17 mouse cellular contexts compared by ENCODE assay signal in the genomic region with DNA sequence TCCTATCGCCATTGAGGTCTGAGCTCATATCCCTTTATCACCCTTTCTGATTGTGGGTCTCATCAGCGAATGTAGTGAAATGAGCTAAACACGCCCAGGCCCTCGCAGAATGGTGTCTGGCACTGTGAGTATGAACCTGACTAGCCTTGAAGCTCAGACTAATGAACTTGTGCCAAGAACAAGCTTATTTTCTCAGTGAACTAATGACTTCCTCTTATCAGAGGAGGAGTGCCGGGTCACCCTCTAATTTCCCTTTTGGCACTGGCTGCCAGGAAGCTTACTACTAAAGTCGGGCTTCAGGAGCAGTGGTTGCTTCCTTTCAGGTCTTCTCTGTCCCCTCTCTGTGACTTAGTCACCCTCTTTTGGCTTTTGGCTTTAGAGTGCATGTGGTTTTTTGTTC. TPM values are rescaled to one million over a fixed set of nuclear protein-coding genes. Genes with fewer than 3 reads are reported as not detected.
DNase-seq lines count a peak whose midpoint lies in the region; ATAC-seq and TF ChIP-seq lines count a peak whose summit lies in the region.
"Had no signal": no experiment of that assay in that cellular context is flagged by ENCODE, and none has a peak within 500 bp of the region (broad histone marks: within the 10 kb centered on the region; RNA-seq: fewer than 3 reads in every experiment).

No protein-coding gene starts in this region.

- DNase-seq in kidney, adult 2 months, result peak; percentile 60
- DNase-seq in MEL (ENCODE audit: low read depth, low spot score), result peak; percentile 73
- peak; percentile 43 for DNase-seq in heart, postnatal 4 days
- peak; percentile 50 for DNase-seq in lung, postnatal 14 days
- DNase-seq in adrenal gland, postnatal 10 days, result no peak
- DNase-seq: adrenal gland, postnatal 14 days; layer of hippocampus, postnatal 36 days; right cerebral cortex, postnatal 25 days had no signal

- TF ChIP-seq RAD21 in MEL (IDR thresholded peaks at IDR 0.05; ENCODE audit: low read depth, low read length), result no peak

- no peak overlapping the region for H3K27ac ChIP-seq in kidney, adult 2 months (ENCODE audit: insufficient read depth, low read depth, low read length)
- H3K27ac ChIP-seq in kidney, embryonic 14.5 days (ENCODE audit: low read depth, low read length), result no peak overlapping the region
- no peak overlapping the region for H3K27ac ChIP-seq in MEL (ENCODE audit: control insufficient read depth, low read depth, low read length)
- H3K27ac ChIP-seq: midbrain, embryonic 12.5 days; stomach, postnatal 0 days had no signal

- H3K79me2 ChIP-seq in MEL (ENCODE audit: control insufficient read depth, insufficient read depth, low read length, poor library complexity), result no peaks in the 10 kb centered on the region

- H3K9me3 ChIP-seq in kidney, embryonic 14.5 days (ENCODE audit: control insufficient read depth, low read length), result no peaks in the 10 kb centered on the region
- no peaks in the 10 kb centered on the region for H3K9me3 ChIP-seq in MEL (replicated peaks; ENCODE audit: insufficient read depth, low read length)
- H3K9me3 ChIP-seq: G1E; midbrain, embryonic 12.5 days had no signal

- no peak overlapping the region for H3K4me2 ChIP-seq in kidney, embryonic 14.5 days (replicated peaks; ENCODE audit: low read depth, low read length)
- H3K4me2 ChIP-seq: liver, embryonic 11.5 days; midbrain, embryonic 12.5 days had no signal

- WGBS in kidney, adult 2 months, result 57% methylated on average over 6 of the region's 6 CpGs
- WGBS in kidney, embryonic 14.5 days, result 76% methylated on average over 6 of the region's 6 CpGs

- peak in 1 of 2 experiments; percentile 9; a peak in 1 of 4 replicates for TF ChIP-seq EP300 in MEL (IDR thresholded peaks at IDR 0.05; ENCODE audit: low read depth in 1 of 2, low read length in 2 of 2)

- no peak for TF ChIP-seq CTCF in kidney, adult 2 months (conservative IDR thresholded peaks at IDR 0.05; ENCODE audit: insufficient read depth, insufficient read length, low read depth, low read length)
- no peak for TF ChIP-seq CTCF in MEL (IDR thresholded peaks at IDR 0.05 in 2 of 3, conservative IDR thresholded peaks at IDR 0.05 in 1 of 3; ENCODE audit: control insufficient read depth in 1 of 3, insufficient read depth in 1 of 3, low read depth in 2 of 3, low read length in 3 of 3, poor library complexity in 1 of 3, severe bottlenecking in 1 of 3)

- no peak overlapping the region for H3K9ac ChIP-seq in kidney, embryonic 14.5 days (ENCODE audit: low read depth, low read length)
- no peak overlapping the region for H3K9ac ChIP-seq in MEL (ENCODE audit: control insufficient read depth, low read depth, low read length, poor library complexity, severe bottlenecking)
- H3K9ac ChIP-seq: midbrain, embryonic 12.5 days had no signal

- no peak for TF ChIP-seq POLR2A in kidney, adult 2 months (IDR thresholded peaks at IDR 0.05; ENCODE audit: low read depth, low read length)
- no peak for TF ChIP-seq POLR2A in MEL (IDR thresholded peaks at IDR 0.05; ENCODE audit: control insufficient read depth in 1 of 2, insufficient read depth in 1 of 2, low read depth in 1 of 2, low read length in 2 of 2, poor library complexity in 1 of 2)

- ATAC-seq in kidney, embryonic 14.5 days (ENCODE audit: low FRiP score, low TSS enrichment), result no peak
- no peak for ATAC-seq in frontal cortex, adult (ENCODE audit: low TSS enrichment)
- ATAC-seq: CD4-positive, CD25-positive, alpha-beta regulatory T cell, adult 4 months; forebrain, embryonic 14.5 days had no signal

- no peaks in the 10 kb centered on the region for H3K4me1 ChIP-seq in kidney, adult 2 months (ENCODE audit: control insufficient read depth, insufficient read depth, low read length)
- H3K4me1 ChIP-seq in kidney, embryonic 14.5 days (ENCODE audit: control insufficient read depth, insufficient read depth, low read length), result no peaks in the 10 kb centered on the region
- peaks cover 0 to 3% of the 10 kb centered on the region in 2 experiments; a peak in 1 of 4 replicates for H3K4me1 ChIP-seq in MEL (ENCODE audit: control insufficient read depth in 1 of 2, insufficient read depth in 2 of 2, low read length in 2 of 2)
- H3K4me1 ChIP-seq: midbrain, embryonic 12.5 days had no signal

- no peaks in the 10 kb centered on the region for H3K36me3 ChIP-seq in kidney, adult 2 months (ENCODE audit: control insufficient read depth, insufficient read depth, low read length)
- no peaks in the 10 kb centered on the region for H3K36me3 ChIP-seq in kidney, embryonic 14.5 days (ENCODE audit: control insufficient read depth, insufficient read depth, low read length)
- peaks cover 0 to 5% of the 10 kb centered on the region in 2 experiments; a peak in 1 of 4 replicates for H3K36me3 ChIP-seq in MEL (ENCODE audit: control insufficient read depth in 1 of 2, insufficient read depth in 2 of 2, low read length in 2 of 2)
- H3K36me3 ChIP-seq: G1E; midbrain, embryonic 12.5 days had no signal

- H3K27me3 ChIP-seq in kidney, adult 2 months (replicated peaks; ENCODE audit: control insufficient read depth, insufficient read depth, low read length), result no peaks in the 10 kb centered on the region
- H3K27me3 ChIP-seq in kidney, embryonic 14.5 days (ENCODE audit: control insufficient read depth, insufficient read depth, low read length), result no peaks in the 10 kb centered on the region
- no peaks in the 10 kb centered on the region; a peak in 1 of 4 replicates for H3K27me3 ChIP-seq in MEL (ENCODE audit: control insufficient read depth in 1 of 2, insufficient read depth in 2 of 2, low read length in 2 of 2)
- H3K27me3 ChIP-seq: midbrain, embryonic 12.5 days had no signal

- no peak overlapping the region for H3K4me3 ChIP-seq in kidney, adult 2 months (ENCODE audit: insufficient read depth, low read depth, low read length)
- no peak overlapping the region for H3K4me3 ChIP-seq in kidney, embryonic 14.5 days (ENCODE audit: low read length)
- no peak overlapping the region for H3K4me3 ChIP-seq in MEL (ENCODE audit: control insufficient read depth in 1 of 2, insufficient read depth in 1 of 2, low read depth in 2 of 2, low read length in 2 of 2)
- H3K4me3 ChIP-seq: midbrain, embryonic 12.5 days had no signal

TF ChIP-seq in MEL, 35 proteins besides CTCF, POLR2A, EP300 and RAD21:
- no peak for TF ChIP-seq UBTF (IDR thresholded peaks at IDR 0.05; ENCODE audit: borderline replicate concordance, insufficient read depth, low read depth, low read length)
- no peak for TF ChIP-seq NELFE (IDR thresholded peaks at IDR 0.05; ENCODE audit: low read depth, low read length)
- TF ChIP-seq HCFC1 (IDR thresholded peaks at IDR 0.05; ENCODE audit: low read depth, low read length), result no peak
- TF ChIP-seq SIN3A (IDR thresholded peaks at IDR 0.05; ENCODE audit: low read length), result no peak
- no peak for TF ChIP-seq USF2 (IDR thresholded peaks at IDR 0.05; ENCODE audit: borderline replicate concordance in 1 of 2, insufficient read depth in 1 of 2, low read depth in 1 of 2, low read length in 2 of 2)
- TF ChIP-seq GATA1 (IDR thresholded peaks at IDR 0.05; ENCODE audit: low read depth, low read length), result peak; percentile 22; the same call in 1 of the 2 replicates

RNA-seq across cellular contexts. Expression of a gene that starts 12.7 kb away (rescaled TPM):
- 12.6 and 18.0 TPM in 2 replicates for polyA plus RNA-seq in kidney, adult 2 months (2012; rRNA removed)
- 16.4 and 22.1 TPM in 2 replicates for polyA plus RNA-seq in kidney, embryonic 14.5 days (2014; fragmentation: Nextera tagmentation; extraction: Ambion mirVana)
- total RNA-seq in MEL (2012; rRNA removed), result 2.3 and 4.4 TPM in 2 replicates
- 1 to 10 TPM in 1 of 2 experiments, not detected in 1; 1.9 TPM for polyA plus RNA-seq in MEL (2012; ENCODE audit: insufficient read depth in 1 of 2, insufficient read length in 2 of 2, low read depth in 1 of 2, low replicate concordance in 2 of 2, missing spikeins in 1 of 2)
- 100 to 1,000 TPM; 172 to 182 TPM for total RNA-seq in heart, postnatal 4 days (2021)
- 10 to 100 TPM; 59.6 to 62.1 TPM for total RNA-seq in adrenal gland, postnatal 10 days (2021)
- total RNA-seq: hematopoietic stem cell, adult 5-6 weeks had no signal
- polyA plus RNA-seq: G1E had no signal

Comparison
In these comparisons a context has a peak if more than half of its experiments do, and no peak if none do; other contexts are left out.
1. RNA of a gene that starts 12.7 kb away (total RNA-seq): 172 to 182 TPM in heart, postnatal 4 days and 59.6 to 62.1 TPM in adrenal gland, postnatal 10 days; 2.3 to 4.4 TPM in MEL; every median in the first group is over 10 times any median in the second.